Mouse (Mus musculus) C2C12 (cell line): ENCODE data around the gene Smim6. TPM values are rescaled to one million over a fixed set of nuclear protein-coding genes. Genes with fewer than 3 reads are reported as not detected.

ENCODE experiments used
- H3K27me3 ChIP-seq: one replicate; pipeline ENCODE4 v1.6.1; 2011; ENCODE audit not compliant: control insufficient read depth, insufficient read depth, insufficient read length
- H3K36me3 ChIP-seq: one replicate; pipeline ENCODE4 v1.6.1; 2011; ENCODE audit not compliant: control insufficient read depth, insufficient read depth
- H3K4me3 ChIP-seq: one replicate; pipeline ENCODE4 v1.5.1; 2011; ENCODE audit warnings: mild to moderate bottlenecking, control low read depth; ENCODE audit not compliant: poor library complexity, insufficient read depth, severe bottlenecking
- H3K79me2 ChIP-seq: one replicate; pipeline ENCODE4 v1.6.1; 2011; ENCODE audit not compliant: control insufficient read depth, insufficient read depth
- H3K79me3 ChIP-seq: one replicate; pipeline ENCODE4 v1.6.1; 2011; ENCODE audit warnings: low read depth, control low read depth
- H3ac ChIP-seq: one replicate; pipeline ENCODE3; 2011; ENCODE audit warnings: low read depth; ENCODE audit not compliant: control insufficient read depth, insufficient read length
- CEBPB ChIP-seq: IDR thresholded peaks from one replicate; pipeline ENCODE4 v1.6.1; 2011; ENCODE audit warnings: low read depth, mild to moderate bottlenecking, control low read depth, moderate library complexity
- CTCF ChIP-seq: IDR thresholded peaks from one replicate; pipeline ENCODE4 v1.5.1; 2011; ENCODE audit not compliant: control insufficient read depth, insufficient read depth, insufficient read length
- FOSL1 ChIP-seq: IDR thresholded peaks from one replicate; pipeline ENCODE4 v1.8.0; 2011; ENCODE audit warnings: mild to moderate bottlenecking, low read length; ENCODE audit not compliant: poor library complexity, insufficient read depth, severe bottlenecking
- MAX ChIP-seq: IDR thresholded peaks from one replicate; pipeline ENCODE4 v1.6.1; 2011; ENCODE audit warnings: mild to moderate bottlenecking, control low read depth
- MYOD1 ChIP-seq: IDR thresholded peaks from one replicate; pipeline ENCODE4 v1.6.1; 2011; ENCODE audit warnings: low read depth; ENCODE audit not compliant: control insufficient read depth, insufficient read length
- MYOG ChIP-seq: IDR thresholded peaks from one replicate; pipeline ENCODE4 v1.6.1; 2011; ENCODE audit not compliant: control insufficient read depth, insufficient read length; ENCODE audit errors: extremely low read depth
- USF1 ChIP-seq: IDR thresholded peaks from one replicate; pipeline ENCODE4 v1.6.1; 2011; ENCODE audit warnings: low read depth, mild to moderate bottlenecking, control low read depth, moderate library complexity
- long read RNA-seq, 2 experiments: library from polyadenylated mRNA; unstranded; transcript quantifications; one replicate each; pipeline ENCODE4 v2.0.0; 2019 to 2020
- polyA plus RNA-seq: library from polyadenylated mRNA; unstranded; fragments of >200 nt; fragmentation: generic; extraction: Trizol; gene quantifications from one replicate; pipeline ENCODE4 v1.2.1, GENCODE M21; 2012; ENCODE audit warnings: missing spikeins

Smim6 gene
- polyA plus RNA-seq = 0.28 TPM
- long read RNA-seq, experiment 1, partial matches to known transcripts = 0 of 1 reads
- long read RNA-seq, experiment 1, other reads (novel, unspliced or antisense) = 0 of 1 reads
- long read RNA-seq, experiment 2 = 0 reads

DNA sequence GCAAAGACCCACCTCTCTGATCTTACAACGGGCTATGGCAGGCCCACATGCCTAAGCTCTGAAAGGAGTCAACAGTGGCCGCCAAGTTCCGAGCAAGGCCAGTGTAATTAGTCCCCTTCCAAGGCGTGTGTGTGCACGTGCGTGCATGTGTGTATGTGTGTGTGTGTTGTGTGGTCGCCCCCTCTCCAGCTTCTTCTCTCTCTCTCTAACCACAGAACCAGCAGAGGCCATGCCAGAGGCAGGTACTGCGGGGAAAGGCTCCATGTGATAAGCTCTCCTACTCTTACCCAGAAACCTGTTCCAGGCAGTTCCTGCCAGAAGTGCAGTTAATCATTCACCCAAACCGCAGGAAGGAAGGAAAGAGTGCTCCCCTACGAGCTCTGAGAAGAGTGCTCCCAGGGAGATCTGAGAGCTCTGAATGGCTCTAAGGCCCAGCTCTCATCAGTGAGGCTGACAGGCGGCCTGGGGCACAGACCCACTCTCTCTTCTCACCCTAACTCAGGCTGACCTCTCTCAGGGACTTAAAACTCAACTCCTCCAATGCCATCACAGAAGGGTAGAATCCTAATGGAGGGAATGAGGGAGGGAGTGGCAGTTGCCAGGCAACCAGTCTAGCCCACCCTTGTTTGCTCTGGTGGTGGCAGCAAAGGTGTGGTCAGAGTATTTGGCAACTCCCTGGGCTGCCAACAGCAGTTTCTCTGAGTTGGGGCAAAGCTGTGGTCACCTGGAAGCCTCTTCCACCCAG, at the start of gene Smim6:
Gene Smim6, plus strand, starts transcription at position 386 of the 745 bp plus-strand sequence.
- H3ac ChIP-seq = no peak within 1 kb of the TSS
- TF ChIP-seq CEBPB = no peak
- no peak for TF ChIP-seq MAX
- no peak for TF ChIP-seq CTCF
- TF ChIP-seq MYOD1 = no peak
- TF ChIP-seq USF1 = no peak
- no peak for TF ChIP-seq FOSL1
- no peak for TF ChIP-seq MYOG

DNA sequence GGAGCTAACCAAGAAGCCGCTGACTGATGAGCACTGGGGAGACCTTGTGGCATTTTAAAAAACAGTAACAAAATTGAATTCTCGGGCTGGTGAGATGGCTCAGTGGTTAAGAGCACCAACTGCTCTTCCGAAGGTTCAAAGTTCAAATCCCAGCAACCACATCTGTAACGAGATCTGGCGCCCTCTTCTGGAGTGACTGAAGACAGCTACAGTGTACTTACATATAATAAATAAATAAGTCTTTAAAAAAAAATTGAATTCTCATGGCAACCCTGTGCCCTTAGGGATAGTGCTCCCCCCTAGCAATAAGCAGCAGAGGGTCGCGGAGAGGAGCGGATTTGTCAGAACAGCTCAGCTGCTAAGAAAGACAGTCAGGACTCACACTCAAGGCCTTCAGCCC, 47.9 kb upstream of the Smim6 start:
- Histone ChIP-seq H3K79me2 (no peaks in the 10 kb centered on the region), H3K27me3 (peaks cover 68% of the 10 kb centered on the region), H3ac (no peak overlapping the region), H3K4me3 (no peak overlapping the region), H3K36me3 (no peaks in the 10 kb centered on the region), H3K79me3 (no peaks in the 10 kb centered on the region)
- TF ChIP-seq CEBPB (no peak), MAX (no peak), FOSL1 (no peak), USF1 (no peak)

More for the DNA sequence above, at the start of gene Smim6:
- Histone ChIP-seq H3K36me3 (peaks cover 15% of the 10 kb centered on the region), H3K27me3 (no peaks in the 10 kb centered on the region), H3K79me2 (no peaks in the 10 kb centered on the region), H3K4me3 (no peak within 1 kb of the TSS), H3K79me3 (no peaks in the 10 kb centered on the region)

DNA sequence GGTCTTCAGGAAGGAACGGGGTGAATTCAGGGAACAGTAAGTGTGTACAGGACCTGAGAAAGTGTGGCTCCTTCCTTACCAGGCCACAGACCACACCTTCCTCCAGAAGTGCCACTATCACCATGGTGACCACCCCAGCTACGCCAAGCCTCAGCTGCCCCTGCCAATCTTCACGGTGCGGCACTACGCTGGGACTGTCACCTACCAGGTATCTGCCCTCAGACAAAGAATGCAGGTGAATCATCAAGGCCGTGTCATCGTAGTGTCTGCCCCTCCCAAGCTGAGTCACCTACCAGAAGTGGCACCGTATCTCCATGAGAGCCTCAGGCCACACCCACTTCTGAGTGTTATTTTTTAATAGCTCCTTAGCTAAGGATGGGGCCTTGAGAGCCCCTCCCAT, 42.4 kb upstream of the Smim6 start:
- TF ChIP-seq CTCF (no peak), FOSL1 (peak; percentile 35), MYOD1 (peak; percentile 100), MAX (no peak)
- Histone ChIP-seq H3K36me3 (no peaks in the 10 kb centered on the region), H3ac (no peak overlapping the region), H3K27me3 (peaks cover 34% of the 10 kb centered on the region), H3K79me2 (no peaks in the 10 kb centered on the region), H3K4me3 (no peak overlapping the region), H3K79me3 (no peaks in the 10 kb centered on the region)

DNA sequence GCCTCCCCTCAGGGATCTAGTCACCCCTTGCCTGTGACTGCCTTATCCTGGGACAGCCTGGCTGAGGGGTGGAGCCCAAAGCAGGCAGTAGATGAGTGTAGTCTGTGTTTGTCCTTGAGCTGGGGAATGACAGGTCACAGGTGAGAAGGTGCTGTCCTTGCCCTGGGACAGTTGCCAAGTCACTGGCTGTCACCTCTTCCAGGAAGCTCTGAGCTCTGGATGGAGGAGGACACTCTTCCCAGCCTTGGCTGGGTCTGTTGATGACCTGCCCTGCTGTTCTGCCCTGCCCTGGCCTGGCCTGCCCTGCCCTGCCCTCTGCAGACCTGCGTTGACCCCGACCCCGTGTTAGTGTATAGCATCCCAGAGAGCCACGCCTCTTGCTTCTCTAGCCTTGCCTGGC, 39.4 kb upstream of the Smim6 start:
- Histone ChIP-seq H3K79me3 (no peaks in the 10 kb centered on the region), H3K79me2 (no peaks in the 10 kb centered on the region), H3ac (no peak overlapping the region), H3K27me3 (peaks cover 29% of the 10 kb centered on the region), H3K4me3 (no peak overlapping the region), H3K36me3 (no peaks in the 10 kb centered on the region)
- no peak for TF ChIP-seq CEBPB
- no peak for TF ChIP-seq USF1
- TF ChIP-seq MAX = no peak
- no peak for TF ChIP-seq CTCF
- no peak for TF ChIP-seq MYOD1
- no peak for TF ChIP-seq FOSL1
- no peak for TF ChIP-seq MYOG

DNA sequence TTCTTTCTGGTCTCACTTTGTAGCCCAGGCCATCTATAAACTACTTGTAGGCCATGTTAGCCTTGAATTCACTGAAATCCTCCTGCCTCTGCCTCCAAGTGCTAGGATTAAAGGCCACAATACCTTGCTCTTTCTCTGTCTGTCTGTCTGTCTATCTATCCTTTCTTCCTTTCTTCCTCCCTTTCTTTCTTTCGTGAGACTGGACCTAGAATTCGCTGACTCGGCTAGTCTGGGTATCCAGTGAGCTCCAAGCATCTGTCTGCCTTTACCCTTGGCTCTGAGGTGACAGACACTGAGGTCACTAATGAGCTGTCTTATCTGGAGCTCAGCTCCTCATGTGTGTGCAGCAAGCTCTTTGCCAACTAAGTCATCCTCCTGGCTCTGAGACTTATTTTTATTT, 35.9 kb upstream of the Smim6 start:
- TF ChIP-seq CTCF (no peak), MYOG (no peak), FOSL1 (no peak), USF1 (no peak), MYOD1 (no peak), MAX (no peak), CEBPB (no peak)
- Histone ChIP-seq H3K4me3 (no peak overlapping the region), H3K79me2 (no peaks in the 10 kb centered on the region), H3K27me3 (peaks cover 55% of the 10 kb centered on the region), H3K79me3 (no peaks in the 10 kb centered on the region), H3K36me3 (no peaks in the 10 kb centered on the region), H3ac (no peak overlapping the region)

DNA sequence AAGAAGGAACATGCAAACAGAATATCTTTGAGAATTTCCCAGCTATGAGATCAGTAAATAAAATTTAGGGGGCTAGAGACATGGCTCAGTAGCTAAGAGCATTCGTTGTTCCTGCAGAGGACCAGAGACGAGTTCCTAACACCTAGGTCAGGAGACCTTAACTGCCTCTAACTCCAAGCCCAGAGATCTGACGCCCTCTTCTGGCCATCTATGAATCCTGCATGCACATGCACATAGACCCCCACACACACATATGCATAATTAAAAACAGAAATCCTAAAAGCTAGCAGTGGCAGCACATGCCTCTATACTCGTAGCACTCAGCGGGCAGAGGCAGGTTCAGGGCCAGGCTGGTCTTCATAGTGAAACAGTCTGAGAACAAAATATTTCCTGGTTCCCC, 35.4 kb upstream of the Smim6 start:
- no peak overlapping the region for H3K4me3 ChIP-seq
- H3K79me2 ChIP-seq = no peaks in the 10 kb centered on the region
- H3ac ChIP-seq = no peak overlapping the region
- TF ChIP-seq MYOD1 = no peak
- no peak for TF ChIP-seq MYOG
- TF ChIP-seq CEBPB = no peak
- TF ChIP-seq CTCF = no peak
- TF ChIP-seq USF1 = no peak
- no peak for TF ChIP-seq MAX
- TF ChIP-seq FOSL1 = no peak
- H3K27me3 ChIP-seq = peaks cover 55% of the 10 kb centered on the region
- H3K79me3 ChIP-seq = no peaks in the 10 kb centered on the region
- no peaks in the 10 kb centered on the region for H3K36me3 ChIP-seq
